Mouse (Mus musculus) left cerebral cortex, adult 2 months (tissue): ENCODE results near the gene Mgat4b. TPM values are rescaled to one million over a fixed set of nuclear protein-coding genes. Genes with fewer than 3 reads are reported as not detected.

Experiments used
- DNase-seq, 2 experiments: peaks; one replicate each; pipeline ENCODE4 v3.0.0; 2021 to 2022; ENCODE audit warnings: low spot score in 2 of 2, mixed read lengths in 1 of 2; ENCODE audit errors: extremely low spot score in 1 of 2
- H3K27ac ChIP-seq: fragments of 200-600 bp; 2 replicates; pipeline ENCODE4 v1.8.1; 2022
- H3K4me3 ChIP-seq: fragments of 200-600 bp; 2 replicates; pipeline ENCODE4 v1.8.1; 2022
- CTCF ChIP-seq: fragments of 200-600 bp; IDR thresholded peaks from 2 replicates; pipeline ENCODE4 v1.8.1; 2022; ENCODE audit warnings: antibody characterized with exemption, mild to moderate bottlenecking, moderate library complexity
- intact Hi-C: fragments of 180-260 bp; cut with DNase I; formaldehyde crosslinking; loops from one replicate; pipeline ENCODE4 v1.15.1; 2025
- total RNA-seq, 2 experiments: library from RNA; stranded (reverse); gene quantifications; 2 replicates each; pipeline ENCODE4 v1.2.3; 2021

Mgat4b gene
- total RNA-seq, 2 experiments from 2014 or later: 63.1 to 67.0 TPM

DNA sequence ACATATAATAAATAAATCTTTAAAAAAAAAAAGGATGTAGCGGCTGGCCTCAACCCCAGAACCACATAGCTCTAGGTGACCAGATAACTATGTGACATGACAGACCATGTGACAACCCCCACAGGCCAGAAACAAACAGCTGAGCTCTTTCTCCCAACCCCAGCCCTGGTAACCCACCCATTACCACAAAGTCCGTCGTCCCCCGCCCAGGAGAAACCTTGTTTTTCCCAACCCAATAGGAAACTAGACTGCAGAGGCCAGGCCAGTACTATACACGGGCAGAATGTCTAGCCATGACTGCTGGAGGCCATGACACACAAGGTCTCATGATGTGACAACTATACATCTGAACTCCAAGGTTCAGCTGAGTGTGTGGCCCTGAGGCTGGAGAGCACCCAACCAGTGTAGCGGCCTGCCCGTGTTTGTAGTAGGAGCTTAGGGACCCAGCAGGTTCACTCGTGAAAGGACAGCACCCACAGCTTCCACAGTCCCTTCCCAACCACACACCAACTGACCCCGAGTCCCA lies 7.3 kb upstream of the Mgat4b start:
- Histone ChIP-seq H3K4me3 (no peak overlapping the region), H3K27ac (no peak overlapping the region)
- intact Hi-C loops: no loop called here
- no peak for TF ChIP-seq CTCF
- no peak for DNase-seq

DNA sequence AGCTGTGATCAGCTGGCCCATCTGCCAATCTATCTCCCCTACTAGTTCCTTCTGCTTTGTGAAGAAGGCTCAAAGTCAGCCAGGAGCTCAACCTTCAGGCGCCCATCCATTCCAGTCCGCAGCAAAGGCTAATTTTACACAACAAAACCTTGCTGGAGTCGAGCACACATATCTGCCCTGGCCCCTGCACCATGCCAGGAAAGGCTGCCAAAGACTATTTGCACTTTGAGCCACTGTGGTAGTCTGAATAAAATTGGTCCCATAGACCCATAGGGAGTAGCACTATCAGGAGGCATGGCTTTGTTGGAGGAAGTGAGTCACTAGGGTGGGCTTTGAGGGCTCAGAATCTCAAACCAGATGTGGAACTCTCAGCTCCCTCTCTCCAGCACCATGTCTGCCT lies 5.3 kb upstream of the Mgat4b start:
- intact Hi-C loops: no loop called here
- no peak for TF ChIP-seq CTCF
- DNase-seq: no peak
- Histone ChIP-seq H3K27ac (no peak overlapping the region), H3K4me3 (no peak overlapping the region)

DNA sequence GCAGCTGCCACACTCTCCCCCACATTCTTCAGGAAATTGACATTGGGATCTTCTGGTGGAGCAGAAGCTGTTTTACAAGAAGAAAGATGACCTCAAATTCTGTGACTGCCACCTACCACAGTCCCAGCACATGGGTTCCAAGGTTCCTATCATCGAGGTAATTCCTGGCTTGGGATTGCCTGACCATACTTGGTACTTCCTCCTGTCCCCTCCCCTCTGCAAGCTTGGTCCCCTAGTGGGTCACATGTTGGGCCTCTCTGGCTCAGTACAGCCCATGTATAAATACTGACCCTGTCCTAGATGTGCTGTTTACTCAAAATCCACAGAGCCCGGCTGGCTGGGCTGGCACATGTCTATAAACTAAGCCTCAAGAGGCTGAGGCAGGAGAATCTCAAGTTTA lies 4.7 kb upstream of the Mgat4b start:
- Histone ChIP-seq H3K4me3 (no peak overlapping the region), H3K27ac (no peak overlapping the region)
- no peak for DNase-seq
- TF ChIP-seq CTCF: no peak
- intact Hi-C loops: no loop called here

DNA sequence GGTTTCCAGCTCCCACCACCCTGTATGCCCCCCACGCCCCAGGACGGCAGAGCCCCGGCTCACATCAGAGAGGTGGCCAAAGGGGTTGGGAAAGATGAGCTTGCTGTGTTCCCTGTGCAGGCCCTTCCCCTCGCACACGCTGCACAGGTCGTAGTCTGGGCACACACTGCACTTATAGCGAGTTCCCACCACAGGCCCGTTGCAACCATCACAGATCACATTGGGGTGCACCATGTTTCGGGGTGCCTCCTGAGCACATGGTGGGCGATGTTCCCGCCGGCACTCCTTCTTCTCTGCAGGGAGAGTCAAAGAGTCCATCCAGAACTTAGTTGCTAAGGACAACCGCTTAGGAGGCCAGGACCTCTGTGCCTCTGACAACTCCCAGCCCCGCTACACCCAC lies 3.3 kb upstream of the Mgat4b start:
- TF ChIP-seq CTCF: no peak
- Histone ChIP-seq H3K27ac (no peak overlapping the region), H3K4me3 (no peak overlapping the region)
- no peak for DNase-seq
- intact Hi-C loops: no loop called here

DNA sequence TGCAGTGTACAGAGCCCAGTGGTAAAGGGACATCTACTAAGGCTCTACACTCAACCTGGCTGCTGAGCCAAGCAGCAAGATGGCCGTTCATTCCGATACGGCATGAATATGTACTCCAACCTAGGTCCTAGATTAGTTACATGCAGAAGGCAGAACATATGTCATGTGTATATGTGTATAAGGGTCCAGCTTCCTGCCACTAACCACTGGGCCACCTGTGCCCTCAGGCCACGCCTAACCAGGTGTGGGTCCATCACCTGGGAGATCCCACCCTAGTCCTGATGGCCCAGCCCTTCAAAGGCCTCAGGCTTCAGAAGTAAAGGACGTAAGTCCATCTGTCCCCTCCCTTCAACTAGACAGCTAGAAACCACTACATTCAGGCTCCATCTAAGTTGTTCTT lies 2.7 kb upstream of the Mgat4b start:
- peak overlapping the region; percentile 27 for H3K4me3 ChIP-seq
- DNase-seq: no peak
- TF ChIP-seq CTCF: no peak
- intact Hi-C loops: no loop called here
- no peak overlapping the region for H3K27ac ChIP-seq

DNA sequence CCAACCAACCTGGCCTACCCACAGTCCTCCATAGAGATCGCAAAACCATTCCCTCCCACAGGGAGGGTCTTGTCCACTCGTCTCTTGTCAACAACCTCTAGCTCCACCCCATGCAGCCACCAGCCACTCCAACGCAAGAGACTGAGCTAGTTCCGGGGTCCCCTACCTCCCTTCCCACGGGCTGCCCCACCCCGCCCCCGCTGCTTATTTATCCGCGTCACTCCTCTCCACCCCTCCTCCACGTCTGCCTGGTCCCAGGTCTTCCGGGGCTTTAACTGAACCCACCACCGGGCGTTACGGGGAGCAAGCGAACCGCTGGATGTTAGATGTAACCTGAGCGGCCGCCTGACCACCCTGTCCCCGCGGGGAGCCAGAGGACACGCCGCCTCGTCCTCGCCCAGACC lies 587 bp upstream of the Mgat4b start:
- intact Hi-C loops: loop anchor here (2.0 kb wide), 1 partner anchor 15 kb away; no protein-coding TSS in a partner anchor
- peak; percentile 75 to 86 for DNase-seq
- peak overlapping the region; percentile 92 for H3K4me3 ChIP-seq
- peak overlapping the region; percentile 100 for H3K27ac ChIP-seq
- no peak for TF ChIP-seq CTCF

DNA sequence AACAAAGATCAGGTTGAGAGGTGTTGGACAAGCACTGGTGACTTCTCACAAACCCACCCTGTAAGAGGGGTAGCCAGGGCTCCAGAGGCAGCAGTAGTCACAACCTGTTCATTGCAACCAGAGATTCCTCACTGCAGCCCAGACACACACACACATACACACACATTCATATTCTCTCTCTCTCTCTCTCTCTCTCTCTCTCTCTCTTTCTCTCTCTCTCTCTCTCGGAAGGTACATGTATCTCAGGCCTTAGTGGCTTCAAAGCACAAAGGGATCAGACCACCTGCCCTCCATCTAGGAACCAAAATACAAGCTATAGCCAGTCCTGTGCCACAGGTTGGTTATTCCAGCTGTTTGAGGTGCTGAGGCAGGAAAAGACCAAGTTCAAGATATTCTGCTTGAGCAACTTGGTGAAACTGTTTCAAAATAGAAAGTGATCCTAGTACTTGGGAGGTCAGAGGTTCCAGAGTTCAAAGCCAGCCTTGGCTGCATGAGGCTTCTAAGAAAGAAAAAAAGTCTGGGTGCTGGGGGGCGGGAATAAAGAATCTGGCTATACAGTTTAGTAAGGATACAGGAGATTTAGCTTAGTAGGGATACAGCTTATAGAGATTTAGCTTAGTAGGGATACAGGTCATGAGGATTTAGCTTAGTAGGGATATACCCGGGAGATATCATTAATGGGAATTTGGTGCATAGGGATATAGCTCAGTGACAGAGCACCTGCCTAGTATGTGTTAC lies 801 bp downstream of the Mgat4b start:
- no peak for DNase-seq
- peak overlapping the region; percentile 100 for H3K27ac ChIP-seq
- TF ChIP-seq CTCF: no peak
- peak overlapping the region; percentile 92 for H3K4me3 ChIP-seq
- intact Hi-C loops: loop anchor here (2.0 kb wide), 1 partner anchor 13 kb away; no protein-coding TSS in a partner anchor

DNA sequence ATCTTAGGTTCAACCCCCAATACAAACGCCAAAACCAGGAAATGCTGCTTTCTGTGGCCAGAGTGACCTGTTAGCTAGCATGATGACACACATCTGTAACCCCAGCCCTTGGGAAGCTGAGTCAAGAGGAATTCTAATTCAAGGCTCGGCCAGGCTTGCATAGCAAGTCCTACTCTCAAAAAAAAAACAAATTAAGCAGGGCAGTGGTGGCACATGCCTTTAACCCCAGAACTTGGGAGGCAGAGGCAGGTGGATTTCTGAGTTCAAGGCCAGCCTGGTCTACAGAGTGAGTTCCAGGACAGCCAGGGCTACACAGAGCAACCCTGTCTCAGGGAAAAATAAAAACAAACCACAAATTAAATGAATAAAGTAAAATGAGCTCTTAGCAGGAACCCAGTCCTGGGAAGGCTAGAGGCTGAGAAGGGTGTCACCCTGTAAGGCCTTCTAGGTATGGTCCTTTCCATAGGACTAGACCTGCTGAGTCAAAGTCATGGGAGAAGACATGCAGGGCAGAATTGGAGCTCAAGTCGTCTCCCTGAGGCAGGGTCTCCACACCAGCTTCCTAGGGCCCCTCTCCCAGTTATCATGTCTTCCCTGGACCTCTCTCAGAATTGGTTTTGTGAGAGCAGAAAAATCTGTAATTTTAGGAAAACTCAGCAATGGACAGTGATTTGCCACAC lies 1.5 kb downstream of the Mgat4b start:
- H3K4me3 ChIP-seq: peak overlapping the region; percentile 26; the same call in 1 of the 2 replicates
- H3K27ac ChIP-seq: peak overlapping the region; percentile 50
- intact Hi-C loops: no loop called here
- DNase-seq: no peak
- TF ChIP-seq CTCF: no peak

DNA sequence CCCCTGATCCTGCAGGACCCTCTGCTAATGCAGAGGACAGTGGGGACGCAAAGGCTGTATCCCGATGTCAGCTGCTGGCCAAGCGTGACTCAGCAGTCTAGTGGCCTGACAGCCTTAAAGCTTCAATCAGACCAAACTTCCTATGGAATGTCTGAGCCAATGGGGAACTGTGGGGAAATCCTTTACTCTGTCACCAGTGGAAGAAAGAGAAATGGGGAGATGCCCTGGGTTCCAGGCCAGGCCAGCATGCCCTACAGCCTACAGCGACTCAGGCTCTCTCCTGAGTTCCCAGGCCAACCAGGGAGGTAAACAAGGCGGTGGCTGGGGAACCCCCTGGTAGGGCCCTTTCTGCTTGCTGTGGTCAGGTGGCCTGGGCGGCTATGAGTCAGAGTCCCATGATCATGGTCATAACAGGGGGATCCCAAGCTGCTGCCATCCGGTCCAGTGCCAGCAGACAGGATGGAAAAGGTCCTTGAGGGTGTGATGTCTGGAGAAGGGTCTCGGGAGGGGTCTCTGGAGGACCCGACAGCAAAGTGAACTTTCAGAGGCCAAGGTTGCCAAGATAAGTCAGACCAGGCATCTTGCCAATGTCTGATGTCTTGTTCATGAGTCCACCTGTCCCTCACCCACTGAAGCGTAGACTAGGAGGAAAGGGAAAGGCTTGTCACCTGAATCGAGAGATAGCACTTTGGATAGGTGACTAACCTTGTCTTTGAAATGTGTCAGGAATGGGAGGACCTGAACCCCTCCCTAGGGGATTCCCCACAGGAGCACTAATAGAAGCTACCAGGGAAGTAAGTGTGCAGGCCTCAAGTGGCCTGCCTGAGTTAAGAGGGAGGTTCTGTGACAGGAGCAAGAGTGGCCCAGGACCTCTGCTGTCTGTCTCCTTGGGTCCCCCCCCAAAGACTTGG lies 2.4 kb downstream of the Mgat4b start:
- Histone ChIP-seq H3K4me3 (peak overlapping the region; percentile 26), H3K27ac (peak overlapping the region; percentile 50)
- peak in 1 of 2 experiments; percentile 60 for DNase-seq
- TF ChIP-seq CTCF: no peak
- intact Hi-C loops: no loop called here

DNA sequence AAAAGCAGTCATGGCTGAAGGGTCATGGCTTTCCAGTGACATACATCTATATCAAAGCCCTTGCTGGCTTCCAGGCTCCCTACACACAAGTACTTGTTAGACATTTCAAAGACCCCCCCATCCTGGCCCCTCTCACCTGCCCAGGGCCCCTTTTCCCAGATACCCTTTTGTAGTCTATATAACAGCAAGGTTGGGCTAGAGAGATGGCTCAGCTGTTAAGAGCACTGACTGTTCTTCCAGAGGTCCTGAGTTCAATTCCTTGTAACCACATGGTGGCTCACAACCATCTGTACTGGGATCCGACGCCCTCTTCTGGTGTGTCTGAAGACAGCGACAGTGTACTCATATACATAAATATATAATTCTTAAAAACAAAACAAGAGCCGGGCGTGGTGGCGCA lies 3.9 kb downstream of the Mgat4b start:
- no peak overlapping the region for H3K27ac ChIP-seq
- no peak overlapping the region for H3K4me3 ChIP-seq
- no peak; the same call in 1 of the 2 replicates for TF ChIP-seq CTCF
- DNase-seq: no peak
- intact Hi-C loops: no loop called here

DNA sequence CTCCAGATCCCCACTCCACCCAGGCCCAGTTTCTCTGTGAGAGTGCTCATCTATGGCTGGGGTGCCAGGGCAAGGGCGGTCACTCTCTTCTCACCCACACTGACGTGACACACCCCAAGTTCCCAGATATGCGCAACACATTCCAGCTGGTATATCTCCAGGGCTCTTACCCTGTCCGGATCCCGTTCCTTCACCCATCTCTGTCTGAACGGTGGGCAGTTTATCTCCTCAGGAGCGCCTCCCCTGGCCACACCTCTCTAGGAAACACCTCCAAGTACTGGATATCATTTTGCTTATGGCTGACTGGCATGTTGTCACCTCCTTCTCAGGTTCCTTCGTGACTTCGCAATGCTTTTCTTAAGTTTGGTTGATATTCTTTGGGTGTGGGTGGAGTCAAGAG lies 4.9 kb downstream of the Mgat4b start:
- Histone ChIP-seq H3K4me3 (no peak overlapping the region), H3K27ac (peak overlapping the region; percentile 7; the same call in 1 of the 2 replicates)
- DNase-seq: no peak
- TF ChIP-seq CTCF: no peak; the same call in 1 of the 2 replicates
- intact Hi-C loops: no loop called here
